Mouse (Mus musculus): ENCODE results near the gene Myo5c. TPM values are rescaled to one million over a fixed set of nuclear protein-coding genes. Genes with fewer than 3 reads are reported as not detected.
A peak's percentile ranks its signal among the peaks of the same experiment; 100 is the strongest.

Myo5c gene
- polyA plus RNA-seq, 1 experiment, result 12.1 TPM

DNA sequence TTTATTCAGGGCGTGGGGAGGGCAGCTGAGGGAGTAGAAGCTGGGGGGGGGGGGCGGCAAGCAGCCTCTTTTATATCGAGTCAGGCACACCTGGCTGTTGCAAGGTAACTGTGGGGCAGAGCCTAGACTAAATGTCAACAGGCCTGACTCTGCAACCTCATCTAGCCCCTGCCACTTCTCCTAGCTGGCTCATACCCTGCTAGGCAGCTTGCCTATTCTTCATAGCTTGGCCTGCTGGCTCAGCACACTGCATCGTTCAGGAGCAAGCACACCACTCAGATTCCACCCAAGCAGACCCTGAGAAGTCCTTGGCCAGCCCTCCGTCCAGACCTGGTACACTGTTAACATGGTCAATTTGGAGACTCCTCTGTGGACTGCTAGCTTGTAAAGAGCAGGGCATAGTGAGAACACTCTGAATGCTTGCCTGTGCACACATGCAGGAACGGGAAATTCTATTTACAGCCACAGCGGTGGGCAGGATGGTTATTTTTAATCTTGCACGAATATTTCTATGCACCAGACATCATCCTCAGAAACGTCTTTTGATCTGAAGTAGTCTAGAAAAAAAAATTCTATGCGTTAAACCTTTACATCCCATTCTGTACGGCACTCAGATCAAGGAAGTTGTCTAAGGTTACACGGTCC lies 3.3 kb downstream of the Myo5c start:
- H3K4me1 ChIP-seq (ENCODE audit: control insufficient read depth, insufficient read depth, insufficient read length, low read length), result peaks cover 14% of the 10 kb centered on the region
- WGBS, result 68% methylated on average over 12 of the region's 12 CpGs
- peaks cover 6% of the 10 kb centered on the region; the same call in 1 of the 2 replicates for H3K27me3 ChIP-seq (ENCODE audit: control insufficient read depth, insufficient read depth, low read length)
- H3K36me3 ChIP-seq (ENCODE audit: control insufficient read depth, insufficient read depth, low read length), result 0 out of 2 replicates have a peak, but pooled peaks cover 1% of the 10 kb centered on the region
- no peak for TF ChIP-seq CTCF (IDR thresholded peaks at IDR 0.05; ENCODE audit: extremely low read depth, insufficient read length, insufficient replicate concordance, low read depth, low read length)
- TF ChIP-seq POLR2A (IDR thresholded peaks at IDR 0.05; ENCODE audit: low read depth, low read length), result no peak
- no peak overlapping the region for H3K4me3 ChIP-seq (ENCODE audit: low read depth, low read length)
- no peak overlapping the region for H3K27ac ChIP-seq (ENCODE audit: insufficient read depth, low read depth, low read length)

GRCm38 (mm10) chr9:75235696-75236095 lies 3.9 kb downstream of the Myo5c start:
- WGBS, result 81% methylated on average over 2 of the region's 2 CpGs
- 0 out of 2 replicates have a peak overlapping the region, but pooled peaks have one; percentile 43 for H3K27ac ChIP-seq (ENCODE audit: insufficient read depth, low read depth, low read length)

GRCm38 (mm10) chr9:75236416-75237308 lies 4.8 kb downstream of the Myo5c start:
- Histone ChIP-seq H3K4me3 (ENCODE audit: low read depth, low read length) (no peak overlapping the region), H3K4me1 (ENCODE audit: control insufficient read depth, insufficient read depth, insufficient read length, low read length) (peaks cover 14% of the 10 kb centered on the region), H3K27ac (ENCODE audit: insufficient read depth, low read depth, low read length) (peak overlapping the region; percentile 43), H3K36me3 (ENCODE audit: control insufficient read depth, insufficient read depth, low read length) (peaks cover 3% of the 10 kb centered on the region; the same call in 1 of the 2 replicates), H3K27me3 (ENCODE audit: control insufficient read depth, insufficient read depth, low read length) (peaks cover 5% of the 10 kb centered on the region; the same call in 1 of the 2 replicates)
- WGBS, result 49% methylated on average over 12 of the region's 12 CpGs
- TF ChIP-seq POLR2A (IDR thresholded peaks at IDR 0.05; ENCODE audit: low read depth, low read length), result no peak
- TF ChIP-seq CTCF (IDR thresholded peaks at IDR 0.05; ENCODE audit: extremely low read depth, insufficient read length, insufficient replicate concordance, low read depth, low read length), result no peak

More at GRCm38 (mm10) chr9:75235696-75236095, 3.9 kb downstream of the Myo5c start:
- Histone ChIP-seq H3K36me3 (ENCODE audit: control insufficient read depth, insufficient read depth, low read length) (0 out of 2 replicates have a peak, but pooled peaks cover 2% of the 10 kb centered on the region), H3K27me3 (ENCODE audit: control insufficient read depth, insufficient read depth, low read length) (peaks cover 6% of the 10 kb centered on the region; the same call in 1 of the 2 replicates), H3K4me3 (ENCODE audit: low read depth, low read length) (no peak overlapping the region), H3K4me1 (ENCODE audit: control insufficient read depth, insufficient read depth, insufficient read length, low read length) (peaks cover 14% of the 10 kb centered on the region)
- TF ChIP-seq POLR2A (IDR thresholded peaks at IDR 0.05; ENCODE audit: low read depth, low read length) (no peak), CTCF (IDR thresholded peaks at IDR 0.05; ENCODE audit: extremely low read depth, insufficient read length, insufficient replicate concordance, low read depth, low read length) (no peak)

DNA sequence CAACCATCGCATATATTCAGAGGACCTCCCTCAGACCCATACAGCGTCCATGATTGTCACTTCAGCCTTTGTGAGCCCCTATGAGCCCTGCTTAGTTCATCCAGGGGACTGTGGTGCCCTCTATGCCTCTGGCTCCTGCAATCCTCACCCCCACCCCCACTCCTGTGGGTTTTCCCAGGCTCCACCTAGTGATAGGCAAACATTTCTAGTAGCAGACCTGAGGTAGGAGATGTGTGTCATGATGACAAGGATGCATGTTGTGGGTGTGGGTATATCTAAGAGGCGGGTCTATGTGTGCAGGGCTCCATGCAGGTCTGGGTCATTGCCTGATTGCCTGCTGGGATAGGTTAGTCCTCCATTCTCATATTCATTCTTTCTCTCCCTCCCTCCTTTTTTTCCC lies 6.4 kb downstream of the Myo5c start:
- Histone ChIP-seq H3K4me3 (ENCODE audit: low read depth, low read length) (no peak overlapping the region), H3K27me3 (ENCODE audit: control insufficient read depth, insufficient read depth, low read length) (no peaks in the 10 kb centered on the region), H3K27ac (ENCODE audit: insufficient read depth, low read depth, low read length) (no peak overlapping the region), H3K4me1 (ENCODE audit: control insufficient read depth, insufficient read depth, insufficient read length, low read length) (peaks cover 9% of the 10 kb centered on the region; the same call in 1 of the 2 replicates), H3K36me3 (ENCODE audit: control insufficient read depth, insufficient read depth, low read length) (peaks cover 3% of the 10 kb centered on the region; the same call in 1 of the 2 replicates)
- TF ChIP-seq POLR2A (IDR thresholded peaks at IDR 0.05; ENCODE audit: low read depth, low read length), result no peak
- TF ChIP-seq CTCF (IDR thresholded peaks at IDR 0.05; ENCODE audit: extremely low read depth, insufficient read length, insufficient replicate concordance, low read depth, low read length), result no peak
- 93% methylated on average over 3 of the region's 3 CpGs for WGBS

DNA sequence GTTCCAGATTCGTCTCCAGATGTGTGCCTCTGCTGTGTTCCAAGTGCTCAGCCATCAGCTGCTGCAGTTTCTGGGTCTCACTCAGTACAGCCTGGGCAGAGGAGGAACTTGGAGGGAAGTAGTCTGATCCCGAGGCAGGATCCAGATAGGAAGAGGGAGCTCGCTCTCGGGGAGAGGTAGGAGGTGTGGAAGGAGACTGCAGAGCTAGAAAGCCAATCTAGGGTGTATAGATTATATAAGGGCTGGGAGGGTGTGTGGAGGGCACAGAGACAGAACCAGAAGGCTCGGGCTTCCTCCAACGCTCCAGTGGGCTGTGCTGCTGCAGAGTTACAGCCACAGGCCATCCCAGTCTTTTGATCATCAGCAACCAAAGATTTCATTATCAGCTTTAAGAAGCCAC lies 11.2 kb downstream of the Myo5c start:
- Histone ChIP-seq H3K36me3 (ENCODE audit: control insufficient read depth, insufficient read depth, low read length) (peaks cover 14% of the 10 kb centered on the region; the same call in 1 of the 2 replicates), H3K27me3 (ENCODE audit: control insufficient read depth, insufficient read depth, low read length) (no peaks in the 10 kb centered on the region), H3K4me3 (ENCODE audit: low read depth, low read length) (no peak overlapping the region), H3K4me1 (ENCODE audit: control insufficient read depth, insufficient read depth, insufficient read length, low read length) (peaks cover 3% of the 10 kb centered on the region; the same call in 1 of the 2 replicates), H3K27ac (ENCODE audit: insufficient read depth, low read depth, low read length) (no peak overlapping the region)
- TF ChIP-seq CTCF (IDR thresholded peaks at IDR 0.05; ENCODE audit: extremely low read depth, insufficient read length, insufficient replicate concordance, low read depth, low read length), result no peak
- no peak for TF ChIP-seq POLR2A (IDR thresholded peaks at IDR 0.05; ENCODE audit: low read depth, low read length)
- WGBS, result 29% methylated on average over 6 of the region's 6 CpGs

DNA sequence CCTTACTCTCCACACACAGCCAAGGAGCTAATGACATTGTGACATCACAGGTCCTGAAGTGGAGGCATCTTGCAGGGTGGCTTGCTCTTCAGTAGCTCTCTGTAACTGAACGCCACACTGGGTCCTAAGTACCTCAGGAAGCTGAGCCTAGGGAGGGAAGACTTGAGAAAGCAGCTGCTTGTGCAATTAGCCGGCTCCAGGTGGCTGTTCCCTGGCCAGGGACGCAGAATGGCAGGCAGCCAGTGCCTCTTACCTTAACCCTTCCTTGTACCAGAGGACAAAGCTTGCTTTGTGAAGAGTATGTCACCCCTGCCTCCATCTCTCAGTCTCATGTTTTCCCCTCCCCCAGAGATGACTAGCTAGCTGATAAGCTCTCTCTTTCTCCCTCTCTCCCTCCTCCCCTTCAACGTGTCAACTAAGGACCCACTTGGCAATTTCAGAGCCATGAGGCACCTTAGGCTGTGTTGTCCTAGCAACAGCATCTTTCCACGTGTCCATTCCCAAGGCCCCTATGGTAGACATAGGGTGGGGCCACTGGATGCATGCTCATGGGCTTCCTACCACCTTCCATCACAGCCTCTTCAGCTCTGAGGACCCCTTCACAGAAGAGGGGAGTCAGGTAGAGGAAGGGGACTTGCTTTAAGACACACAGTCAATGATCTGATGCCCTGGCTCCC lies 12.0 kb downstream of the Myo5c start:
- peaks cover 6% of the 10 kb centered on the region; the same call in 1 of the 2 replicates for H3K4me1 ChIP-seq (ENCODE audit: control insufficient read depth, insufficient read depth, insufficient read length, low read length)
- WGBS, result 10% methylated on average over 5 of the region's 5 CpGs
- no peak for TF ChIP-seq CTCF (IDR thresholded peaks at IDR 0.05; ENCODE audit: extremely low read depth, insufficient read length, insufficient replicate concordance, low read depth, low read length)
- TF ChIP-seq POLR2A (IDR thresholded peaks at IDR 0.05; ENCODE audit: low read depth, low read length), result no peak
- no peaks in the 10 kb centered on the region for H3K27me3 ChIP-seq (ENCODE audit: control insufficient read depth, insufficient read depth, low read length)
- H3K27ac ChIP-seq (ENCODE audit: insufficient read depth, low read depth, low read length), result no peak overlapping the region
- H3K4me3 ChIP-seq (ENCODE audit: low read depth, low read length), result no peak overlapping the region
- peaks cover 14% of the 10 kb centered on the region; the same call in 1 of the 2 replicates for H3K36me3 ChIP-seq (ENCODE audit: control insufficient read depth, insufficient read depth, low read length)
